Mouse (Mus musculus) left cerebral cortex, adult 6 months (tissue): ENCODE measurements around the gene Rbm31y. TPM values are rescaled to one million over a fixed set of nuclear protein-coding genes. Genes with fewer than 3 reads are reported as not detected.

Experiments used
- long read RNA-seq, 2 experiments: library from polyadenylated mRNA; unstranded; transcript quantifications; one replicate each; pipeline ENCODE4 v2.0.0; 2019 to 2020
- polyA plus RNA-seq: library from polyadenylated mRNA; unstranded; fragments of <200 nt; fragmentation: Nextera tagmentation; gene quantifications from 2 replicates; pipeline ENCODE4 v1.2.3, GENCODE M21; 2021

The Rbm31y gene
- polyA plus RNA-seq: not detected in 2 replicates
- long read RNA-seq, experiment 1: 0 reads
- long read RNA-seq, experiment 2: 0 reads

GRCm38 (mm10) chrY:17400461-17400860 is at the start of gene Rbm31y:
Rbm31y (plus strand) TSS chrY:17400761.

